Mouse (Mus musculus) erythroblast, embryonic 14.5 days (primary cell): ENCODE results near the gene Cnn3.

ENCODE experiments used
- GATA1 ChIP-seq: IDR thresholded peaks from 2 replicates; pipeline ENCODE4 v1.6.1; 2012; ENCODE audit warnings: low read length, inconsistent platforms, mixed read lengths
- TAL1 ChIP-seq: IDR thresholded peaks from 3 replicates; pipeline ENCODE4 v1.6.1; 2012; ENCODE audit warnings: low read length, inconsistent platforms, mixed read lengths

- TF ChIP-seq TAL1: no peak
- TF ChIP-seq GATA1: no peak
Observed at GRCm38 (mm10) chr3:121492026-121492425, 65.7 kb downstream of the Cnn3 start.
